Mouse (Mus musculus) stomach, postnatal 0 days (tissue): ENCODE data around the gene Pappa. TPM values are rescaled to one million over a fixed set of nuclear protein-coding genes. Genes with fewer than 3 reads are reported as not detected.

Experiments used
- ATAC-seq: fragments of 200-750 bp; cut with Nextera tagmentation; 2 replicates; pipeline ENCODE4 v1.8.0; 2017; ENCODE audit not compliant: low FRiP score, low TSS enrichment
- DNase-seq: peaks from one replicate; pipeline ENCODE4 v3.0.0-alpha.2; 2016; ENCODE audit warnings: low spot score
- H3K27ac ChIP-seq: fragments of 300-500 bp; sonication (generic); replicated peaks from 2 replicates; pipeline ENCODE4 v1.5.1; 2014; ENCODE audit warnings: mild to moderate bottlenecking, control low read depth
- H3K27me3 ChIP-seq: fragments of 300-500 bp; sonication (generic); 2 replicates; pipeline ENCODE4 v1.6.1; 2014; ENCODE audit warnings: low read length; ENCODE audit not compliant: control insufficient read depth, insufficient read depth
- H3K36me3 ChIP-seq: fragments of 300-500 bp; sonication (generic); 2 replicates; pipeline ENCODE4 v1.6.1; 2014; ENCODE audit warnings: low read length, mixed read lengths; ENCODE audit not compliant: control insufficient read depth, insufficient read depth
- H3K4me1 ChIP-seq: fragments of 300-500 bp; sonication (generic); replicated peaks from 2 replicates; pipeline ENCODE4 v1.6.1; 2014; ENCODE audit warnings: antibody characterized with exemption; ENCODE audit not compliant: control insufficient read depth, insufficient read depth
- H3K4me2 ChIP-seq: fragments of 300-500 bp; sonication (generic); replicated peaks from 2 replicates; pipeline ENCODE4 v1.6.1; 2014; ENCODE audit warnings: low read depth, mild to moderate bottlenecking, control low read depth, moderate library complexity
- H3K4me3 ChIP-seq: fragments of 300-500 bp; sonication (generic); 2 replicates; pipeline ENCODE4 v1.5.1; 2014; ENCODE audit warnings: low read depth, low read length, control low read depth
- H3K9ac ChIP-seq: fragments of 300-500 bp; sonication (generic); 2 replicates; pipeline ENCODE4 v1.6.1; 2014; ENCODE audit warnings: mild to moderate bottlenecking, low read length, control low read depth, mixed read lengths
- H3K9me3 ChIP-seq: fragments of 300-500 bp; sonication (generic); 2 replicates; pipeline ENCODE4 v1.6.1; 2016; ENCODE audit warnings: low read length; ENCODE audit not compliant: control insufficient read depth
- CTCF ChIP-seq: IDR thresholded peaks from 2 replicates; pipeline ENCODE4 v1.5.1; 2016; ENCODE audit warnings: antibody characterized with exemption, low read depth, mild to moderate bottlenecking, moderate library complexity
- EP300 ChIP-seq: optimal IDR thresholded peaks from 2 replicates; pipeline ENCODE3; 2016; ENCODE audit warnings: antibody characterized with exemption
- WGBS: fragments of 180-500 bp; shearing (Covaris S2); extraction: QIAGEN DNeasy Blood & Tissue Kit; methylation state at CpG from one replicate; pipeline ENCODE4 v1.1.7; 2014; 5-methylcytosine and 5-hydroxymethylcytosine counted together
- polyA plus RNA-seq: library from polyadenylated mRNA; unstranded; fragments of >200 nt; fragmentation: Nextera tagmentation; extraction: Ambion mirVana; gene quantifications from 2 replicates; pipeline ENCODE4 v1.2.1, GENCODE M21; 2015

Gene Pappa
- polyA plus RNA-seq: 0.62 and 0.72 TPM in 2 replicates

DNA sequence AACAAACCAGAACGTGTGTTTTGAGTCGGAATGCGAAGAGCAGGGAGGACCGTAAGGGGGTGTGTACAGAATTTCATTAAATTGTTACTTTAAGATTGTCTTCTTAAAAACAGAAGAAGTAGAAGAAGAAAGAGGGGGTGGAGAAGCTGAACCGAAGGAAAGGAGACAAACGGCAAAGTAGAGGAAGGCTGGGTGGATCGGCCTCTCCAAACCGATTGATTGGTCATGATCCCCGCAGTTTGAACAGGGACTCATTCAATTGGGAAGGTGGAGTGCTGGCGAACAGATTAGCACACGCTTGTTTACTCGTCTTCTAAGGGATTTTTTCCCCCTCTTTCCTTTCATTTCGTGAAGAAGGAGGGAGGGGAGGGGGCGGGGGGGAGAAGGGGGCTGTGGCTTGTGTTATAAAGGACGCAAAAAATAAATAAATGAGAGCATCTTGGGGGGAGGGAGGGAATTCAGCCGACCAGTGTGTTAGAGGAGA, at the start of gene Pappa:
Gene Pappa (plus strand): TSS at position 434 of the 484 bp plus-strand sequence.
- no peak for DNase-seq
- no peak for TF ChIP-seq EP300
- TF ChIP-seq CTCF: no peak
- no peak for ATAC-seq

DNA sequence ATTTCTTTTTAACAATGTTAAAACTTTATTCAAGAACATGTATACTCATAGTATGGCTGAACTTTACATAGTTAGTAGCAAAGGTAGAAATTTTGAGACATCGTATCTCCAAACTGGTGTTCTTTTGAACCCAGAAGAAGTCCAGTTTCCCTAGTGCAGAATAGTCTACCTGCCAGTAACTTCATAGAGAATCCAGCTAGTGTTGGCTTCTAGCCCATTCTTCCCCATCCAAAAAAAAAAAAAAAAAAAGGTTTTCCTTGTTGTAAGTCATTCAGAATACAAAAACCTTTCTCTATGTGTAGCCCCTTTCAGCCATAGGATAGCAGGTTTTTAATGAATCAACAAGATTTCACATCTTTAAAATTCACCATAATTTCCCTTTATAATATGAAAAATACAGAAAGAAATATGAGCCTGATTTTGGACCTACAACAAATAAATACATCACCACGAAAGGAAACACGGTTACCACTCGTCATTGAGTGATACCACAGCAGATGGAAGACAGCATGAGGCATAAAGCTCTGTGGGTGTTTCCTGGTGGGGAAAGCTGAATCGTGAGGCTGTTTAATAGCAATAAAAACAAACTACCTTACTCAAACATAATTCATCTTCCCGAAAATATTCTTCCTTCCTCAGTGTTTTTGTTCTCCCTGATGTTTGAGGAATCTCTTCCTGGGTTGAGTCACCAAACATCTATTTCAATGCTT, 45.9 kb upstream of the Pappa start:
- WGBS: 74% methylated on average over 6 of the region's 6 CpGs
- no peaks in the 10 kb centered on the region for H3K36me3 ChIP-seq
- no peaks in the 10 kb centered on the region for H3K4me1 ChIP-seq
- no peak overlapping the region for H3K4me3 ChIP-seq
- TF ChIP-seq CTCF (no peak), EP300 (no peak)
- DNase-seq (no peak), ATAC-seq (no peak)
- no peak overlapping the region for H3K27ac ChIP-seq
- no peak overlapping the region for H3K9ac ChIP-seq
- H3K4me2 ChIP-seq: no peak overlapping the region
- no peaks in the 10 kb centered on the region for H3K9me3 ChIP-seq
- no peaks in the 10 kb centered on the region for H3K27me3 ChIP-seq

More for the DNA sequence above, at the start of gene Pappa:
- H3K27ac ChIP-seq: peak within 1 kb of the TSS; percentile 71
- peaks cover 2% of the 10 kb centered on the region; the same call in 1 of the 2 replicates for H3K4me1 ChIP-seq
- no peaks in the 10 kb centered on the region for H3K27me3 ChIP-seq
- no peaks in the 10 kb centered on the region for H3K36me3 ChIP-seq
- no peaks in the 10 kb centered on the region for H3K9me3 ChIP-seq
- H3K4me3 ChIP-seq: peak within 1 kb of the TSS; percentile 58
- under 1% methylated on average over 15 of the region's 16 CpGs for WGBS
- peak within 1 kb of the TSS; percentile 72 for H3K9ac ChIP-seq
- H3K4me2 ChIP-seq: peak within 1 kb of the TSS; percentile 82

DNA sequence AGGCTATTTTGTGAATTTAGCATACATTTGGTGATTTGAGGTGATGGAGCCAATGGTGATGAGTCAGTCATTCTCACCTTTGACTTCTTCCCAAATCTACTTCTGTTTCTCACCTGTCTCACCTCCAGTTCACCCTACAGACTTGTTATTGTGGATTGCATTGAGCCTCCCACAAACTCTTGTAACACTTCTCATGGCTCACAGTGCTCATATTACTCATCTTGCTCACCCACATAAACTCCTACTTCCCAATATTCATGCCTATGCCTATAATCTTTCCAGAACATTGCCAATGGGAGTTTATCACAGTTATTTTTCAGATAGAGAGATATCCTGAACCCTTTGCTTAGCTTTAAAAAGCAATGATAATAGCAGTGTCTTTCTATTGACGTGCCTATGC, 37.1 kb upstream of the Pappa start:
- TF ChIP-seq EP300: no peak
- 92% methylated on average over 1 of the region's 1 CpGs for WGBS
- ATAC-seq (no peak), DNase-seq (no peak)
- Histone ChIP-seq H3K4me1 (no peaks in the 10 kb centered on the region), H3K4me3 (no peak overlapping the region), H3K27me3 (no peaks in the 10 kb centered on the region), H3K36me3 (no peaks in the 10 kb centered on the region), H3K9ac (no peak overlapping the region), H3K9me3 (no peaks in the 10 kb centered on the region), H3K27ac (no peak overlapping the region), H3K4me2 (no peak overlapping the region)

DNA sequence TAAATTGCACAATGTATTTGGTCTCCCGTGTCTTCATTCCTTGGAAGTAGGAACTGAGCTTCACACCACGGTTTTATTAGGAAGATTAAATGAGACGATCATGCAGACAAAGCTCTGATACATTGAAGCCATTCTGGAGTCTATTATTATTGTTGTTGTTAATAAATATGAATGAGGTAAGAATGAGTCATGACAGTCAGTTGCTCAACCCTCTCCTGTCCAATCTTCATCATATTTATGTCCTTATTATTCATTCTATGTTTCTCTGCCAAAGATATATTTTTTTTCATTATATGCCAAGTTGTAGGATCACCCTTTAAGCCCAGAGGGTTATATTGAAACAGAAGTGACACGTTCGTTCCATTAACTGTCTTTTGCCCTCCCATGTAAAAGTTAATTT, 36.4 kb upstream of the Pappa start:
- no peak for ATAC-seq
- H3K27me3 ChIP-seq: no peaks in the 10 kb centered on the region
- 78% methylated on average over 5 of the region's 5 CpGs for WGBS
- no peak for DNase-seq
- no peak overlapping the region for H3K27ac ChIP-seq
- H3K4me1 ChIP-seq: no peaks in the 10 kb centered on the region
- no peak overlapping the region for H3K4me2 ChIP-seq
- H3K9ac ChIP-seq: no peak overlapping the region
- TF ChIP-seq EP300 (no peak), CTCF (no peak)
- no peaks in the 10 kb centered on the region for H3K36me3 ChIP-seq
- no peaks in the 10 kb centered on the region for H3K9me3 ChIP-seq
- H3K4me3 ChIP-seq: no peak overlapping the region

DNA sequence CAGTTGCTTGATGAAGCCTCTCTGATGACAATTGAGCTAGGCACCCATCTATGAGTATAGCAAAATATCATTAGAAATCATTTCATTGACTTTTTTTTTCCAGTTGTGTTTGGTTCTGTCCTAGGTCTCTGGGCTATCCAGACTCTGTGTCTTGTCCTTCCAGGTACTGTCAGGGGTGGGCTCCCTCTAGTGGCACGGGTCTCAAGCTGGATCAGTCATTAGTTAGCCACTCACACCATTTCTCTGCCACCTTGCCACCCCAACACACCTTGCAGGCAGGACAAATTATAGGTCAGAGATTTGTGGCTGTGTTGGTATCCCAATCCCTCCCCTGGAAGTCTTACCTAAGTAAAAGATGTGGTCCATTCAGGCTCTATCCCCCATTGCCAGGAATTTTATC, 31.8 kb upstream of the Pappa start:
- DNase-seq (peak; percentile 15), ATAC-seq (no peak)
- peak; percentile 58 for TF ChIP-seq CTCF
- no peak for TF ChIP-seq EP300
- 6% methylated on average over 1 of the region's 1 CpGs for WGBS
- no peaks in the 10 kb centered on the region for H3K27me3 ChIP-seq
- H3K4me1 ChIP-seq: no peaks in the 10 kb centered on the region
- no peak overlapping the region for H3K9ac ChIP-seq
- no peaks in the 10 kb centered on the region for H3K9me3 ChIP-seq
- no peaks in the 10 kb centered on the region for H3K36me3 ChIP-seq
- H3K4me3 ChIP-seq: no peak overlapping the region
- no peak overlapping the region for H3K27ac ChIP-seq
- no peak overlapping the region for H3K4me2 ChIP-seq

DNA sequence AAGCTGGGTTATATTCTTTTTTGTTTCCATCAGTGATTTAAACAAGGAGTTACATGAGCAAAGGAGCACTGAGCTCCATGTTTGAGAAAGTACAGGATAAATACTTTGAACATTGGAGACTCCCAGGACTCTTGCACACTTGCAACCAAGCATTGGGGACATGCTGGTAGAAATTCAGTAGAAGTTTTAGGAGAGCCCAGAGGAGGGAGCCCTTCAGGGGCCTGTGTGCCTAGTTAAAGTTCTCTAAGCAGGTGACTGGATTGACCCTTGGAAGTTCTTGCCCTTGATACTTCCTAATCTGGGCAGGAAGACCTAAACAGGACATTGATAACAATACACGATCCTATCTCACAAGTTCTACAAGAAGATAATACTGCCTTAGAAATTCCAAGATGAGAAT, 3.6 kb upstream of the Pappa start:
- no peaks in the 10 kb centered on the region; the same call in 1 of the 2 replicates for H3K4me1 ChIP-seq
- H3K27me3 ChIP-seq: no peaks in the 10 kb centered on the region
- no peaks in the 10 kb centered on the region for H3K9me3 ChIP-seq
- H3K27ac ChIP-seq: no peak overlapping the region
- TF ChIP-seq EP300 (no peak), CTCF (peak; percentile 48)
- ATAC-seq (no peak), DNase-seq (no peak)
- WGBS: 72% methylated on average over 1 of the region's 1 CpGs
- H3K9ac ChIP-seq: no peak overlapping the region
- H3K4me3 ChIP-seq: no peak overlapping the region
- no peak overlapping the region for H3K4me2 ChIP-seq
- no peaks in the 10 kb centered on the region for H3K36me3 ChIP-seq
